Mouse (Mus musculus) CH12.LX (cell line): Measurements from ENCODE around the gene Mgarp. TPM values are rescaled to one million over a fixed set of nuclear protein-coding genes. Genes with fewer than 3 reads are reported as not detected.

Experiments used
- DNase-seq: peaks from one replicate; pipeline ENCODE4 v3.0.0-alpha.2; 2013; ENCODE audit errors: extremely low read depth
- H3K27ac ChIP-seq: 2 replicates; pipeline ENCODE4 v1.5.1; 2012; ENCODE audit warnings: low read depth, mild to moderate bottlenecking, control low read depth, moderate library complexity; ENCODE audit not compliant: insufficient read depth
- H3K27me3 ChIP-seq: replicated peaks from 2 replicates; pipeline ENCODE3; 2012; ENCODE audit warnings: inconsistent platforms
- H3K36me3 ChIP-seq, 2 experiments: replicated peaks in 1 of 2; 2 replicates each; pipeline versions ENCODE3 to v1.6.1; 2012; ENCODE audit warnings: inconsistent platforms in 1 of 2, low read length in 1 of 2, mild to moderate bottlenecking in 1 of 2, mixed read lengths in 1 of 2, moderate library complexity in 1 of 2; ENCODE audit not compliant: control insufficient read depth in 1 of 2, insufficient read depth in 1 of 2
- H3K4me1 ChIP-seq, 2 experiments: 2 replicates each; pipeline ENCODE4 v1.6.1; 2012; ENCODE audit warnings: inconsistent platforms in 1 of 2, moderate library complexity in 1 of 2; ENCODE audit not compliant: insufficient read depth in 2 of 2, control insufficient read depth in 1 of 2
- H3K4me2 ChIP-seq: 2 replicates; pipeline ENCODE4 v1.6.1; 2012; ENCODE audit warnings: low read depth, mild to moderate bottlenecking, control low read depth; ENCODE audit not compliant: poor library complexity, insufficient read depth, severe bottlenecking
- H3K4me3 ChIP-seq, 3 experiments: fragments of 150-350 bp in 1 of 3; sonication (generic) in 1 of 3; replicated peaks in 1 of 3; 2 replicates each; pipeline versions ENCODE3 to v1.5.1; 2011 to 2012; ENCODE audit warnings: low read depth in 2 of 3, low read length in 2 of 3, mild to moderate bottlenecking in 2 of 3, moderate library complexity in 2 of 3, control low read depth in 1 of 3, improper control_type of control experiment in 1 of 3, inconsistent platforms in 1 of 3, mixed read lengths in 1 of 3; ENCODE audit not compliant: poor library complexity in 1 of 3
- H3K79me2 ChIP-seq: replicated peaks from 2 replicates; pipeline ENCODE4 v1.6.1; 2012; ENCODE audit warnings: mild to moderate bottlenecking, moderate library complexity; ENCODE audit not compliant: control insufficient read depth, poor library complexity, insufficient read depth, severe bottlenecking; ENCODE audit errors: extremely low read depth
- H3K9ac ChIP-seq: 2 replicates; pipeline ENCODE4 v1.6.1; 2012; ENCODE audit warnings: low read depth, mild to moderate bottlenecking, control low read depth, moderate library complexity; ENCODE audit not compliant: insufficient read depth
- H3K9me3 ChIP-seq: replicated peaks from 2 replicates; pipeline ENCODE3; 2012; ENCODE audit warnings: low read length, inconsistent platforms, mixed read lengths
- BHLHE40 ChIP-seq: IDR thresholded peaks from 2 replicates; pipeline ENCODE4 v1.6.1; 2011; ENCODE audit warnings: mild to moderate bottlenecking, low read depth, low read length, improper control_type of control experiment
- CHD1 ChIP-seq: IDR thresholded peaks from 2 replicates; pipeline ENCODE4 v1.6.1; 2012; ENCODE audit warnings: low read depth, low read length, improper control_type of control experiment, inconsistent platforms
- CHD2 ChIP-seq: IDR thresholded peaks from 2 replicates; pipeline ENCODE4 v1.6.1; 2011; ENCODE audit warnings: low read length, improper control_type of control experiment
- CTCF ChIP-seq, 2 experiments: IDR thresholded peaks in 1 of 2; conservative IDR thresholded peaks in 1 of 2; 2 replicates each; pipeline ENCODE4 v1.5.1; 2011 to 2012; ENCODE audit warnings: low read depth in 2 of 2, low read length in 2 of 2, improper control_type of control experiment in 1 of 2, inconsistent platforms in 1 of 2, mild to moderate bottlenecking in 1 of 2, moderate library complexity in 1 of 2
- E2F4 ChIP-seq: IDR thresholded peaks from 2 replicates; pipeline ENCODE4 v1.6.1; 2011; ENCODE audit warnings: low read depth, low read length, improper control_type of control experiment; ENCODE audit not compliant: insufficient replicate concordance
- ETS1 ChIP-seq: conservative IDR thresholded peaks from 2 replicates; pipeline ENCODE4 v1.6.1; 2012; ENCODE audit warnings: low read depth, mild to moderate bottlenecking, inconsistent platforms, low read length, improper control_type of control experiment, moderate library complexity
- GABPA ChIP-seq: IDR thresholded peaks from 2 replicates; pipeline ENCODE4 v1.6.1; 2012; ENCODE audit warnings: low read depth, low read length, improper control_type of control experiment, inconsistent platforms; ENCODE audit not compliant: insufficient replicate concordance
- HCFC1 ChIP-seq: IDR thresholded peaks from 2 replicates; pipeline ENCODE4 v1.6.1; 2012; ENCODE audit warnings: low read depth, mild to moderate bottlenecking, inconsistent platforms, low read length, improper control_type of control experiment
- IRF4 ChIP-seq: IDR thresholded peaks from 2 replicates; pipeline ENCODE4 v1.6.1; 2014; ENCODE audit warnings: low read depth, mild to moderate bottlenecking, inconsistent platforms, low read length, improper control_type of control experiment
- JUND ChIP-seq: conservative IDR thresholded peaks from 2 replicates; pipeline ENCODE4 v1.6.1; 2011; ENCODE audit warnings: low read depth, low read length, improper control_type of control experiment
- MAZ ChIP-seq: IDR thresholded peaks from 2 replicates; pipeline ENCODE4 v1.6.1; 2012; ENCODE audit warnings: low read depth, mild to moderate bottlenecking, inconsistent platforms, low read length, improper control_type of control experiment, moderate library complexity
- MXI1 ChIP-seq: IDR thresholded peaks from 2 replicates; pipeline ENCODE4 v1.6.1; 2011; ENCODE audit warnings: mild to moderate bottlenecking, low read depth, low read length, improper control_type of control experiment
- MYC ChIP-seq: IDR thresholded peaks from 2 replicates; pipeline ENCODE4 v1.6.1; 2011; ENCODE audit warnings: low read depth, mild to moderate bottlenecking, improper control_type of control experiment, low read length
- NELFE ChIP-seq: IDR thresholded peaks from 2 replicates; pipeline ENCODE4 v1.6.1; 2011; ENCODE audit warnings: low read depth, low read length, improper control_type of control experiment
- NRF1 ChIP-seq: IDR thresholded peaks from 2 replicates; pipeline ENCODE4 v1.6.1; 2014; ENCODE audit warnings: low read depth, mild to moderate bottlenecking, inconsistent platforms, low read length, improper control_type of control experiment, moderate library complexity
- PAX5 ChIP-seq: IDR thresholded peaks from 2 replicates; pipeline ENCODE4 v1.6.1; 2012; ENCODE audit warnings: low read length, inconsistent platforms, mixed read lengths
- POLR2A ChIP-seq: IDR thresholded peaks from 2 replicates; pipeline ENCODE4 v1.6.1; 2011; ENCODE audit warnings: low read depth, mild to moderate bottlenecking, improper control_type of control experiment, low read length
- POLR2AphosphoS2 ChIP-seq: IDR thresholded peaks from 2 replicates; pipeline ENCODE4 v1.6.1; 2011; ENCODE audit warnings: low read depth, low read length, improper control_type of control experiment
- RAD21 ChIP-seq: IDR thresholded peaks from 2 replicates; pipeline ENCODE4 v1.6.1; 2011; ENCODE audit warnings: low read depth, mild to moderate bottlenecking, low read length, improper control_type of control experiment, moderate library complexity
- RCOR1 ChIP-seq: conservative IDR thresholded peaks from 2 replicates; pipeline ENCODE4 v1.6.1; 2012; ENCODE audit warnings: low read depth, mild to moderate bottlenecking, inconsistent platforms, low read length, improper control_type of control experiment
- SIN3A ChIP-seq: IDR thresholded peaks from 2 replicates; pipeline ENCODE4 v1.6.1; 2012; ENCODE audit warnings: low read length, improper control_type of control experiment, inconsistent platforms
- SMC3 ChIP-seq: IDR thresholded peaks from 2 replicates; pipeline ENCODE4 v1.6.1; 2011; ENCODE audit warnings: low read depth, low read length, improper control_type of control experiment
- TBP ChIP-seq: conservative IDR thresholded peaks from 2 replicates; pipeline ENCODE4 v1.6.1; 2011; ENCODE audit warnings: low read depth, low read length, improper control_type of control experiment
- TCF12 ChIP-seq: IDR thresholded peaks from 2 replicates; pipeline ENCODE4 v1.6.1; 2014; ENCODE audit warnings: low read depth, mild to moderate bottlenecking, inconsistent platforms, low read length, improper control_type of control experiment
- UBTF ChIP-seq: IDR thresholded peaks from 2 replicates; pipeline ENCODE4 v1.6.1; 2012; ENCODE audit warnings: low read depth, mild to moderate bottlenecking, inconsistent platforms, low read length, improper control_type of control experiment, moderate library complexity
- USF1 ChIP-seq: IDR thresholded peaks from 2 replicates; pipeline ENCODE4 v1.6.1; 2014; ENCODE audit warnings: low read depth, mild to moderate bottlenecking, inconsistent platforms, low read length, improper control_type of control experiment
- USF2 ChIP-seq: conservative IDR thresholded peaks from 2 replicates; pipeline ENCODE4 v1.6.1; 2011; ENCODE audit warnings: low read depth, low read length, improper control_type of control experiment
- ZKSCAN1 ChIP-seq: IDR thresholded peaks from 2 replicates; pipeline ENCODE4 v1.6.1; 2012; ENCODE audit warnings: low read depth, inconsistent platforms, low read length, improper control_type of control experiment, borderline replicate concordance
- ZMIZ1 ChIP-seq: IDR thresholded peaks from 2 replicates; pipeline ENCODE4 v1.6.1; 2012; ENCODE audit warnings: low read depth, mild to moderate bottlenecking, inconsistent platforms, low read length, improper control_type of control experiment
- dilution Hi-C: fragments of 300-500 bp; cut with MboI; formaldehyde crosslinking; loops from 2 replicates; pipeline ENCODE4 v1.14.3; 2020; ENCODE audit warnings: low sequenced_read_pairs; ENCODE audit not compliant: extremely low pct_unique_long_range_greater_than_20kb, extremely low pct_ligation_motif_present
- in situ Hi-C: fragments of 300-500 bp; cut with MboI; formaldehyde crosslinking; loops from 3 replicates; pipeline ENCODE4 v1.14.3; 2019; ENCODE audit warnings: low sequenced_read_pairs, low pct_ligation_motif_present, low pct_unique_long_range_greater_than_20kb, mixed read lengths
- polyA plus RNA-seq: library from polyadenylated mRNA; unstranded; fragments of >175 nt; gene quantifications from 2 replicates; pipeline ENCODE4 v1.2.1, GENCODE M21; 2012; ENCODE audit warnings: low read depth; ENCODE audit not compliant: insufficient read length
- total RNA-seq, 2 experiments: library from RNA; depleted of rRNA; stranded (reverse); fragments of 300-350 nt in 1 of 2; fragments of >200 nt in 1 of 2; gene quantifications; 2 replicates each; pipeline ENCODE4 v1.2.3; 2012 to 2014

Mgarp gene
- total and polyA plus RNA-seq, 3 experiments, result not detected

DNA sequence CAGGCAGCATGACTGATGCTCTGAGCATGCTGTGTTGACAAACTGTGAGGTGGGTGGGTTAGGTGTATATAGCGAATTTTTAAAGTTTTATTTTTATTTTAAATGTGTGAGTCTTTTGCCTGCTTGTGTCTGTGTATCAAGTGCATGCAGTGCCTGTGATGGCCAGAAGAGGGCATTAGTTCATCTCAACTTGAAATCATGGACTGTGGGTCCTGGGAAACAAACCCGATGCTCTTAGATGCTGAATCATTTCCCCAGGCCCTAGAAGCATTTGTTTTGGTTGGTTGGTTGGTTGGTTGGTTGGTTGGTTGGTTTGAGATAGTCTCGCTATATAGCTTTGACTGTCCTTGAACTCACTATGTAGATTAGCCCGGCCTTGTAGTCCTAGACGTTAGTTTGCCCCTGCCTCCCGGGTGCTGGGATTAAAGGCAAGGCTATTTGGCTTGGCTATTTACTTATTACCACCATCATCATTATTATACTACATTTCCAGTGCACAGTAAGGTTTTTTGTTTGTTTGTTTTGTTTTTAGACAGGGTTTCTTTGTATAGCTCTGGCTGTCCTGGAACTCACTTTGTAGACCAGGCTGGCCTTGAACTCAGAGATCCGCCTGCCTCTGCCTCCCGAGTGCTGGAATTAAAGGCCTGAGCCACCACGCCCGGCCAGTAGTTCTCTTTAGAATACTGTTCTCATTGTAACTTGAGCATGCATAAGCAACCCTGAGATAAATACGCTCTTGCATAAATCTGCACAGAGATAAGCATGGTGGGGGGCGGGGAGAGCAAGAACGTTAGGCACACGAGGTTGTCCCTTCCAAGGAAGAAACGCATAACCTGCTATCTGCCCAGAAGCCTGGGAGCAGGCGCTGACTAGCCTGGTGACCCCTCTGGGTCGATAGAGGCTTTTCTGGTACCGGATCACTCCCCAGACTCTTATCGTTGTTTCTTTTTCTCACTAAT is 21.0 kb downstream of the Mgarp start:
- H3K4me1 ChIP-seq, result peaks cover 0 to 24% of the 10 kb centered on the region in 2 experiments; a peak in 2 of 4 replicates
- H3K4me3 ChIP-seq, result no peak overlapping the region
- H3K9me3 ChIP-seq, result peaks cover 3% of the 10 kb centered on the region
- no peak overlapping the region for H3K9ac ChIP-seq
- no peak overlapping the region for H3K27ac ChIP-seq
- H3K79me2 ChIP-seq, result no peaks in the 10 kb centered on the region
- TF ChIP-seq TCF12 (peak; percentile 16; the same call in 1 of the 2 replicates), HCFC1 (no peak), UBTF (no peak), MYC (0 out of 2 replicates have a peak, but pooled peaks have one; percentile 21), ZKSCAN1 (no peak), TBP (no peak), CTCF (conservative IDR thresholded peaks at IDR 0.05 in 1 of 2, IDR thresholded peaks at IDR 0.05 in 1 of 2; ENCODE audit: low read depth in 2 of 2, low read length in 2 of 2) (peak; percentile 68 to 72; a peak in 3 of 4 replicates), RCOR1 (no peak), SIN3A (no peak), MXI1 (no peak), IRF4 (no peak), E2F4 (no peak), NELFE (no peak), ETS1 (no peak), SMC3 (peak; percentile 32), RAD21 (peak; percentile 45), JUND (0 out of 2 replicates have a peak, but pooled peaks have one; percentile 8)
- H3K36me3 ChIP-seq, result no peaks in the 10 kb centered on the region
- H3K4me2 ChIP-seq, result no peak overlapping the region
- H3K27me3 ChIP-seq, result no peaks in the 10 kb centered on the region
- dilution Hi-C loops, result no loop called here
- DNase-seq, result peak; percentile 70
- in situ Hi-C loops, result loop anchor here (5.0 kb wide), 1 partner anchor 37 kb away; no protein-coding TSS in a partner anchor

- peaks cover 3% of the 10 kb centered on the region for H3K9me3 ChIP-seq
- no peak for DNase-seq
- peaks cover 0 to 14% of the 10 kb centered on the region in 2 experiments; a peak in 2 of 4 replicates for H3K4me1 ChIP-seq
- H3K4me3 ChIP-seq, result no peak overlapping the region
- H3K27me3 ChIP-seq, result no peaks in the 10 kb centered on the region
- H3K79me2 ChIP-seq, result no peaks in the 10 kb centered on the region
- in situ Hi-C loops, result no loop called here
- H3K9ac ChIP-seq, result no peak overlapping the region
- no peak overlapping the region for H3K27ac ChIP-seq
- H3K4me2 ChIP-seq, result peak overlapping the region; percentile 79
- dilution Hi-C loops, result no loop called here
- no peaks in the 10 kb centered on the region for H3K36me3 ChIP-seq
- TF ChIP-seq MXI1, result no peak
- TF ChIP-seq MYC, result no peak
- no peak for TF ChIP-seq IRF4
- no peak for TF ChIP-seq POLR2AphosphoS2
- no peak for TF ChIP-seq SIN3A
- TF ChIP-seq GABPA, result no peak
- no peak for TF ChIP-seq UBTF
- no peak for TF ChIP-seq HCFC1
- no peak for TF ChIP-seq MAZ
- no peak for TF ChIP-seq ZMIZ1
- TF ChIP-seq CHD1, result no peak
- no peak for TF ChIP-seq BHLHE40
- TF ChIP-seq CTCF (conservative IDR thresholded peaks at IDR 0.05 in 1 of 2, IDR thresholded peaks at IDR 0.05 in 1 of 2; ENCODE audit: low read depth in 2 of 2, low read length in 2 of 2), result peak in 1 of 2 experiments; percentile 54; a peak in 2 of 4 replicates
- no peak for TF ChIP-seq USF2
- no peak for TF ChIP-seq TBP
- TF ChIP-seq POLR2A, result no peak
- TF ChIP-seq CHD2, result no peak
- TF ChIP-seq JUND, result no peak
- TF ChIP-seq ZKSCAN1, result no peak
- no peak for TF ChIP-seq PAX5
- TF ChIP-seq ETS1, result no peak
- no peak for TF ChIP-seq TCF12
- TF ChIP-seq USF1, result no peak
- no peak for TF ChIP-seq NRF1
- no peak for TF ChIP-seq NELFE
These were observed 23.0 kb downstream of the Mgarp start for GRCm38 (mm10) chr3:51373544-51373943.
